Mouse (Mus musculus): ENCODE results near the gene E030018B13Rik. TPM values are rescaled to one million over a fixed set of nuclear protein-coding genes. Genes with fewer than 3 reads are reported as not detected.

The E030018B13Rik gene
- polyA plus RNA-seq, 1 experiment from 2014 or later, result not detected

GRCm38 (mm10) chr7:63934530-63934929 lies 17.9 kb downstream of the E030018B13Rik start:
- Histone ChIP-seq H3K4me3 (0 out of 2 replicates have a peak overlapping the region, but pooled peaks have one; percentile 75), H3K4me2 (peak overlapping the region; percentile 100), H3K27me3 (replicated peaks) (no peaks in the 10 kb centered on the region), H3K9ac (peak overlapping the region; percentile 29; the same call in 1 of the 2 replicates), H3K4me1 (peaks cover 81% of the 10 kb centered on the region), H3K27ac (peak overlapping the region; percentile 82), H3K36me3 (no peaks in the 10 kb centered on the region), H3K9me3 (replicated peaks) (no peaks in the 10 kb centered on the region)
- ATAC-seq, result no peak
- 30% methylated on average over 1 of the region's 1 CpGs for WGBS (ENCODE audit: insufficient replicate concordance)

- Histone ChIP-seq H3K27me3 (replicated peaks) (no peaks in the 10 kb centered on the region), H3K9me3 (replicated peaks) (no peaks in the 10 kb centered on the region), H3K36me3 (no peaks in the 10 kb centered on the region), H3K4me2 (peak overlapping the region; percentile 100), H3K27ac (peak overlapping the region; percentile 96), H3K4me3 (peak overlapping the region; percentile 75), H3K4me1 (peaks cover 81% of the 10 kb centered on the region), H3K9ac (peak overlapping the region; percentile 92)
- no peak for ATAC-seq
- 34% methylated on average over 8 of the region's 8 CpGs for WGBS (ENCODE audit: insufficient replicate concordance)
Measured at GRCm38 (mm10) chr7:63935809-63936187, 19.1 kb downstream of the E030018B13Rik start.

GRCm38 (mm10) chr7:63936188-63936985 lies 19.7 kb downstream of the E030018B13Rik start:
- 2% methylated on average over 34 of the region's 34 CpGs for WGBS (ENCODE audit: insufficient replicate concordance)
- ATAC-seq, result no peak
- peaks cover 81% of the 10 kb centered on the region for H3K4me1 ChIP-seq

GRCm38 (mm10) chr7:63936986-63937235 lies 20.3 kb downstream of the E030018B13Rik start:
- Histone ChIP-seq H3K9me3 (replicated peaks) (no peaks in the 10 kb centered on the region), H3K4me2 (peak overlapping the region; percentile 100), H3K9ac (peak overlapping the region; percentile 92), H3K4me1 (peaks cover 81% of the 10 kb centered on the region), H3K4me3 (peak overlapping the region; percentile 75), H3K36me3 (no peaks in the 10 kb centered on the region), H3K27me3 (replicated peaks) (no peaks in the 10 kb centered on the region), H3K27ac (peak overlapping the region; percentile 96)
- no peak for ATAC-seq
- WGBS (ENCODE audit: insufficient replicate concordance), result under 1% methylated on average over 11 of the region's 11 CpGs

More at GRCm38 (mm10) chr7:63936188-63936985, 19.7 kb downstream of the E030018B13Rik start:
- no peaks in the 10 kb centered on the region for H3K27me3 ChIP-seq (replicated peaks)
- no peaks in the 10 kb centered on the region for H3K9me3 ChIP-seq (replicated peaks)
- peak overlapping the region; percentile 75 for H3K4me3 ChIP-seq
- H3K36me3 ChIP-seq, result no peaks in the 10 kb centered on the region
- peak overlapping the region; percentile 92 for H3K9ac ChIP-seq
- peak overlapping the region; percentile 96 for H3K27ac ChIP-seq
- H3K4me2 ChIP-seq, result peak overlapping the region; percentile 100

GRCm38 (mm10) chr7:63937236-63938065 lies 20.8 kb downstream of the E030018B13Rik start:
- ATAC-seq, result peak; percentile 19
- peak overlapping the region; percentile 96 for H3K27ac ChIP-seq
- no peaks in the 10 kb centered on the region for H3K9me3 ChIP-seq (replicated peaks)
- no peaks in the 10 kb centered on the region for H3K36me3 ChIP-seq
- peak overlapping the region; percentile 75 for H3K4me3 ChIP-seq
- H3K9ac ChIP-seq, result peak overlapping the region; percentile 92
- peaks cover 82% of the 10 kb centered on the region for H3K4me1 ChIP-seq
- under 1% methylated on average over 75 of the region's 88 CpGs for WGBS (ENCODE audit: insufficient replicate concordance)
- H3K4me2 ChIP-seq, result peak overlapping the region; percentile 100
- no peaks in the 10 kb centered on the region for H3K27me3 ChIP-seq (replicated peaks)

- Histone ChIP-seq H3K9me3 (replicated peaks) (no peaks in the 10 kb centered on the region), H3K4me1 (peaks cover 73% of the 10 kb centered on the region), H3K9ac (peak overlapping the region; percentile 92), H3K4me2 (peak overlapping the region; percentile 100), H3K36me3 (no peaks in the 10 kb centered on the region), H3K4me3 (peak overlapping the region; percentile 75), H3K27me3 (replicated peaks) (no peaks in the 10 kb centered on the region), H3K27ac (peak overlapping the region; percentile 96)
- WGBS (ENCODE audit: insufficient replicate concordance), result under 1% methylated on average over 112 of the region's 121 CpGs
- ATAC-seq, result peak; percentile 50
Measured at GRCm38 (mm10) chr7:63938066-63938913, 21.6 kb downstream of the E030018B13Rik start.

- peak within 1 kb of the TSS; percentile 96 for H3K27ac ChIP-seq
- WGBS (ENCODE audit: insufficient replicate concordance), result under 1% methylated on average over 46 of the region's 50 CpGs
- H3K36me3 ChIP-seq, result no peaks in the 10 kb centered on the region
- ATAC-seq, result peak; percentile 85
- H3K4me3 ChIP-seq, result peak within 1 kb of the TSS; percentile 75
- no peaks in the 10 kb centered on the region for H3K27me3 ChIP-seq (replicated peaks)
- peak within 1 kb of the TSS; percentile 92 for H3K9ac ChIP-seq
- H3K4me2 ChIP-seq, result peak within 1 kb of the TSS; percentile 100
- H3K4me1 ChIP-seq, result peaks cover 67% of the 10 kb centered on the region
- no peaks in the 10 kb centered on the region for H3K9me3 ChIP-seq (replicated peaks)
Measured at GRCm38 (mm10) chr7:63938914-63939396, 22.3 kb downstream of the E030018B13Rik start, which contains the start of gene Klf13. Gene Klf13 (minus strand): TSS chr7:63938915.

GRCm38 (mm10) chr7:63939397-63939951 lies 22.8 kb downstream of the E030018B13Rik start:
- ATAC-seq, result peak; percentile 60
- H3K4me3 ChIP-seq, result peak overlapping the region; percentile 75
- H3K9ac ChIP-seq, result peak overlapping the region; percentile 86
- peaks cover 62% of the 10 kb centered on the region for H3K4me1 ChIP-seq
- H3K27ac ChIP-seq, result peak overlapping the region; percentile 96
- H3K4me2 ChIP-seq, result peak overlapping the region; percentile 100
- WGBS (ENCODE audit: insufficient replicate concordance), result under 1% methylated on average over 39 of the region's 39 CpGs
- H3K27me3 ChIP-seq (replicated peaks), result no peaks in the 10 kb centered on the region
- no peaks in the 10 kb centered on the region for H3K36me3 ChIP-seq
- no peaks in the 10 kb centered on the region for H3K9me3 ChIP-seq (replicated peaks)

- Histone ChIP-seq H3K27ac (peak overlapping the region; percentile 96), H3K4me2 (peak overlapping the region; percentile 100), H3K36me3 (no peaks in the 10 kb centered on the region), H3K9ac (peak overlapping the region; percentile 86; the same call in 1 of the 2 replicates), H3K4me1 (peaks cover 53% of the 10 kb centered on the region), H3K4me3 (no peak overlapping the region), H3K9me3 (replicated peaks) (no peaks in the 10 kb centered on the region), H3K27me3 (replicated peaks) (no peaks in the 10 kb centered on the region)
- WGBS (ENCODE audit: insufficient replicate concordance), result 66% methylated on average over 5 of the region's 5 CpGs
- no peak for ATAC-seq
Measured at GRCm38 (mm10) chr7:63940321-63940720, 23.7 kb downstream of the E030018B13Rik start.

GRCm38 (mm10) chr7:63941050-63941449 lies 24.4 kb downstream of the E030018B13Rik start:
- H3K4me1 ChIP-seq, result peaks cover 46% of the 10 kb centered on the region
- no peaks in the 10 kb centered on the region for H3K27me3 ChIP-seq (replicated peaks)
- no peaks in the 10 kb centered on the region for H3K36me3 ChIP-seq
- no peak for ATAC-seq
- 37% methylated on average over 3 of the region's 3 CpGs for WGBS (ENCODE audit: insufficient replicate concordance)
- H3K9me3 ChIP-seq (replicated peaks), result no peaks in the 10 kb centered on the region
- H3K4me3 ChIP-seq, result peak overlapping the region; percentile 3; the same call in 1 of the 2 replicates
- H3K4me2 ChIP-seq, result peak overlapping the region; percentile 60
- H3K27ac ChIP-seq, result peak overlapping the region; percentile 96
- H3K9ac ChIP-seq, result peak overlapping the region; percentile 65

- Histone ChIP-seq H3K4me3 (peak overlapping the region; percentile 3; the same call in 1 of the 2 replicates), H3K27ac (peak overlapping the region; percentile 96), H3K9me3 (replicated peaks) (no peaks in the 10 kb centered on the region), H3K27me3 (replicated peaks) (no peaks in the 10 kb centered on the region), H3K4me2 (peak overlapping the region; percentile 60), H3K9ac (peak overlapping the region; percentile 65), H3K36me3 (no peaks in the 10 kb centered on the region), H3K4me1 (peaks cover 41% of the 10 kb centered on the region)
- no peak for ATAC-seq
- WGBS (ENCODE audit: insufficient replicate concordance), result 7% methylated on average over 4 of the region's 4 CpGs
Measured at GRCm38 (mm10) chr7:63941501-63941900, 24.8 kb downstream of the E030018B13Rik start.

All from liver, embryonic 12.5 days (tissue).